Mouse (Mus musculus): ENCODE measurements around the gene Btbd16. TPM values are rescaled to one million over a fixed set of nuclear protein-coding genes. Genes with fewer than 3 reads are reported as not detected.
A peak's percentile ranks its signal among the peaks of the same experiment; 100 is the strongest.

The Btbd16 gene
- polyA plus RNA-seq, 1 experiment from 2014 or later = not detected

- no peak overlapping the region for H3K4me2 ChIP-seq
- H3K9me3 ChIP-seq = no peaks in the 10 kb centered on the region
- H3K4me3 ChIP-seq (replicated peaks) = no peak overlapping the region
- H3K9ac ChIP-seq (replicated peaks) = no peak overlapping the region
- WGBS = 86% methylated on average over 3 of the region's 3 CpGs
- no peaks in the 10 kb centered on the region for H3K36me3 ChIP-seq
- peaks cover 14% of the 10 kb centered on the region for H3K27me3 ChIP-seq
- H3K27ac ChIP-seq = no peak overlapping the region
- ATAC-seq (ENCODE audit: insufficient number of reproducible peaks, insufficient read depth, low FRiP score, low TSS enrichment, low read depth) = no peak
- peaks cover 12% of the 10 kb centered on the region for H3K4me1 ChIP-seq (replicated peaks)
Observed at GRCm38 (mm10) chr7:130838658-130839025, 64.8 kb downstream of the Btbd16 start.

- H3K9me3 ChIP-seq = no peaks in the 10 kb centered on the region
- 90% methylated on average over 12 of the region's 12 CpGs for WGBS
- H3K36me3 ChIP-seq = no peaks in the 10 kb centered on the region
- peaks cover 11% of the 10 kb centered on the region for H3K4me1 ChIP-seq (replicated peaks)
- no peak overlapping the region for H3K4me2 ChIP-seq
- no peak overlapping the region for H3K9ac ChIP-seq (replicated peaks)
- H3K4me3 ChIP-seq (replicated peaks) = no peak overlapping the region
- ATAC-seq (ENCODE audit: insufficient number of reproducible peaks, insufficient read depth, low FRiP score, low TSS enrichment, low read depth) = no peak
- no peak overlapping the region for H3K27ac ChIP-seq
- H3K27me3 ChIP-seq = peaks cover 7% of the 10 kb centered on the region; the same call in 1 of the 2 replicates
Observed at GRCm38 (mm10) chr7:130839380-130840100, 65.7 kb downstream of the Btbd16 start.

GRCm38 (mm10) chr7:130847164-130847718, 73.4 kb downstream of the Btbd16 start:
- 84% methylated on average over 17 of the region's 17 CpGs for WGBS
- Histone ChIP-seq H3K9me3 (no peaks in the 10 kb centered on the region), H3K36me3 (no peaks in the 10 kb centered on the region), H3K27me3 (no peaks in the 10 kb centered on the region), H3K4me1 (replicated peaks) (no peaks in the 10 kb centered on the region), H3K4me2 (no peak overlapping the region), H3K4me3 (replicated peaks) (no peak overlapping the region), H3K9ac (replicated peaks) (no peak overlapping the region), H3K27ac (no peak overlapping the region)
- no peak for ATAC-seq (ENCODE audit: insufficient number of reproducible peaks, insufficient read depth, low FRiP score, low TSS enrichment, low read depth)

GRCm38 (mm10) chr7:130854684-130855292, 80.9 kb downstream of the Btbd16 start:
- ATAC-seq (ENCODE audit: insufficient number of reproducible peaks, insufficient read depth, low FRiP score, low TSS enrichment, low read depth) = no peak
- no peaks in the 10 kb centered on the region for H3K4me1 ChIP-seq (replicated peaks)
- WGBS = 70% methylated on average over 4 of the region's 4 CpGs
- H3K27me3 ChIP-seq = peaks cover 5% of the 10 kb centered on the region; the same call in 1 of the 2 replicates
- H3K4me2 ChIP-seq = no peak overlapping the region
- H3K27ac ChIP-seq = no peak overlapping the region
- no peak overlapping the region for H3K9ac ChIP-seq (replicated peaks)
- no peak overlapping the region for H3K4me3 ChIP-seq (replicated peaks)
- H3K9me3 ChIP-seq = no peaks in the 10 kb centered on the region
- no peaks in the 10 kb centered on the region for H3K36me3 ChIP-seq

- Histone ChIP-seq H3K4me3 (replicated peaks) (no peak overlapping the region), H3K9ac (replicated peaks) (no peak overlapping the region), H3K9me3 (no peaks in the 10 kb centered on the region), H3K27me3 (peaks cover 5% of the 10 kb centered on the region; the same call in 1 of the 2 replicates), H3K4me1 (replicated peaks) (peaks cover 6% of the 10 kb centered on the region), H3K27ac (no peak overlapping the region), H3K36me3 (no peaks in the 10 kb centered on the region), H3K4me2 (no peak overlapping the region)
- 47% methylated on average over 3 of the region's 3 CpGs for WGBS
- ATAC-seq (ENCODE audit: insufficient number of reproducible peaks, insufficient read depth, low FRiP score, low TSS enrichment, low read depth) = no peak
Observed at GRCm38 (mm10) chr7:130855681-130856080, 81.8 kb downstream of the Btbd16 start.

GRCm38 (mm10) chr7:130857973-130858372, 84.1 kb downstream of the Btbd16 start:
- WGBS = 71% methylated on average over 6 of the region's 6 CpGs
- H3K36me3 ChIP-seq = no peaks in the 10 kb centered on the region
- no peaks in the 10 kb centered on the region for H3K9me3 ChIP-seq
- no peak for ATAC-seq (ENCODE audit: insufficient number of reproducible peaks, insufficient read depth, low FRiP score, low TSS enrichment, low read depth)
- no peak overlapping the region for H3K4me3 ChIP-seq (replicated peaks)
- no peak overlapping the region for H3K27ac ChIP-seq
- no peak overlapping the region for H3K4me2 ChIP-seq
- H3K27me3 ChIP-seq = peaks cover 5% of the 10 kb centered on the region; the same call in 1 of the 2 replicates
- no peak overlapping the region for H3K9ac ChIP-seq (replicated peaks)
- H3K4me1 ChIP-seq (replicated peaks) = peaks cover 28% of the 10 kb centered on the region

GRCm38 (mm10) chr7:130859926-130860325, 86.1 kb downstream of the Btbd16 start:
- WGBS = 33% methylated on average over 5 of the region's 5 CpGs
- ATAC-seq (ENCODE audit: insufficient number of reproducible peaks, insufficient read depth, low FRiP score, low TSS enrichment, low read depth) = no peak
- Histone ChIP-seq H3K9ac (replicated peaks) (no peak overlapping the region), H3K36me3 (no peaks in the 10 kb centered on the region), H3K27me3 (peaks cover 8% of the 10 kb centered on the region), H3K4me2 (no peak overlapping the region), H3K4me1 (replicated peaks) (peaks cover 28% of the 10 kb centered on the region), H3K4me3 (replicated peaks) (no peak overlapping the region), H3K27ac (no peak overlapping the region), H3K9me3 (no peaks in the 10 kb centered on the region)

GRCm38 (mm10) chr7:130860721-130861142, 86.9 kb downstream of the Btbd16 start:
- Histone ChIP-seq H3K9ac (replicated peaks) (no peak overlapping the region), H3K27me3 (peaks cover 4% of the 10 kb centered on the region)

GRCm38 (mm10) chr7:130862501-130862900, 88.6 kb downstream of the Btbd16 start:
- Histone ChIP-seq H3K4me3 (replicated peaks) (no peak overlapping the region), H3K9ac (replicated peaks) (no peak overlapping the region), H3K27ac (no peak overlapping the region), H3K36me3 (no peaks in the 10 kb centered on the region), H3K27me3 (peaks cover 4% of the 10 kb centered on the region), H3K4me2 (no peak overlapping the region), H3K9me3 (no peaks in the 10 kb centered on the region), H3K4me1 (replicated peaks) (peaks cover 34% of the 10 kb centered on the region)
- 48% methylated on average over 1 of the region's 1 CpGs for WGBS
- ATAC-seq (ENCODE audit: insufficient number of reproducible peaks, insufficient read depth, low FRiP score, low TSS enrichment, low read depth) = no peak

More at GRCm38 (mm10) chr7:130860721-130861142, 86.9 kb downstream of the Btbd16 start:
- Histone ChIP-seq H3K27ac (peak overlapping the region; percentile 32; the same call in 1 of the 2 replicates), H3K9me3 (no peaks in the 10 kb centered on the region), H3K4me3 (replicated peaks) (no peak overlapping the region; the same call in 1 of the 2 replicates), H3K4me2 (peak overlapping the region; percentile 15; the same call in 1 of the 2 replicates), H3K36me3 (no peaks in the 10 kb centered on the region), H3K4me1 (replicated peaks) (peaks cover 28% of the 10 kb centered on the region)
- WGBS = 43% methylated on average over 11 of the region's 11 CpGs
- ATAC-seq (ENCODE audit: insufficient number of reproducible peaks, insufficient read depth, low FRiP score, low TSS enrichment, low read depth) = no peak

- Histone ChIP-seq H3K27ac (no peak overlapping the region), H3K4me1 (replicated peaks) (peaks cover 34% of the 10 kb centered on the region), H3K4me3 (replicated peaks) (no peak overlapping the region), H3K36me3 (no peaks in the 10 kb centered on the region), H3K27me3 (peaks cover 4% of the 10 kb centered on the region), H3K9me3 (no peaks in the 10 kb centered on the region), H3K4me2 (no peak overlapping the region), H3K9ac (replicated peaks) (no peak overlapping the region)
- no peak for ATAC-seq (ENCODE audit: insufficient number of reproducible peaks, insufficient read depth, low FRiP score, low TSS enrichment, low read depth)
- WGBS = 81% methylated on average over 7 of the region's 7 CpGs
Observed at GRCm38 (mm10) chr7:130864711-130865110, 90.8 kb downstream of the Btbd16 start.

All from limb, embryonic 12.5 days (tissue).